Mouse (Mus musculus) embryonic stem cell, embryonic (primary cell): Measurements from ENCODE around the gene Ccnb1.
"Not testable (repeated sequence)": the region's sequence is repeated elsewhere in the genome, so short reads cannot be mapped to it uniquely, and the experiment has no call there.

Source experiments
- CTCF ChIA-PET, 4 experiments: fragments of 300-600 bp in 2 of 4; fragments of 350-600 bp in 2 of 4; sonication (Branson Sonifier 250); formaldehyde crosslinking; loops; one replicate each; lab custom pipeline; 2022; ENCODE audit warnings: inconsistent platforms in 2 of 4; lab: Charles Lee
- POLR2A ChIA-PET, 4 experiments: fragments of 300-600 bp in 2 of 4; fragments of 350-600 bp in 2 of 4; sonication (Branson Sonifier 250); formaldehyde crosslinking; loops; one replicate each; lab custom pipeline; 2022; ENCODE audit warnings: antibody characterized with exemption in 4 of 4, inconsistent platforms in 1 of 4; lab: Charles Lee

The Ccnb1 gene

GRCm38 (mm10) chr13:100786414-100786867 is at the start of gene Ccnb1:
Ccnb1 (minus strand) TSS chr13:100786570.
- CTCF ChIA-PET, result interaction anchor here in 2 of 4 experiments (0.8 to 1.2 kb wide), 2 partner anchors 11 to 48 kb away, joined by 3 read pairs; partner anchors contain the start of gene Cenph (in 1 of the 2)
- POLR2A ChIA-PET, result interaction anchor here (0.6 to 9.4 kb wide), 73 partner anchors 10 to 981 kb away, joined by 3 to 127 read pairs (median 6); partner anchors contain the start of genes Cenph (in 4 of the 4), Cdk7 (in 3 of the 4), Mrps36 (in 3 of the 4) and Slc30a5 (in 2 of the 4)

- ChIA-PET CTCF (interaction anchor here in 2 of 4 experiments (1.0 to 1.4 kb wide), 4 partner anchors 12 to 48 kb away, joined by 3 to 5 read pairs (median 4); no protein-coding TSS in a partner anchor), POLR2A (interaction anchor here in 3 of 4 experiments (0.6 to 5.1 kb wide), 11 partner anchors 8 to 931 kb away, joined by 3 to 30 read pairs (median 8); partner anchors contain the start of genes Ccnb1 (in 1 of the 3) and Cenph (in 1 of the 3))
Observed at GRCm38 (mm10) chr13:100834777-100835176, 48.4 kb upstream of the Ccnb1 start.

GRCm38 (mm10) chr13:100833640-100834002 is 47.3 kb upstream of the Ccnb1 start:
- POLR2A ChIA-PET, result interaction anchor here (0.6 to 5.1 kb wide), 32 partner anchors 8 to 708 kb away, joined by 3 to 30 read pairs (median 4); partner anchors contain the start of genes Ccnb1 (in 2 of the 4), Cenph (in 2 of the 4), Ccdc125 (in 1 of the 4) and Mrps36 (in 1 of the 4)
- CTCF ChIA-PET, result interaction anchor here in 2 of 4 experiments (0.6 to 1.4 kb wide), 8 partner anchors 13 to 890 kb away, joined by 3 to 6 read pairs (median 4); no protein-coding TSS in a partner anchor

GRCm38 (mm10) chr13:100832741-100833639 is 46.6 kb upstream of the Ccnb1 start, which contains the start of gene Slc30a5:
Slc30a5 (minus strand) TSS chr13:100833427.
- ChIA-PET POLR2A (interaction anchor here in 3 of 4 experiments (0.6 to 5.1 kb wide), 34 partner anchors 8 to 707 kb away, joined by 3 to 30 read pairs (median 4); partner anchors contain the start of genes Ccnb1 (in 2 of the 3), Cenph (in 2 of the 3), Mrps36 (in 2 of the 3) and Cdk7 (in 1 of the 3)), CTCF (interaction anchor here in 3 of 4 experiments (0.6 to 1.4 kb wide), 4 partner anchors 14 to 56 kb away, joined by 3 to 5 read pairs (median 4); no protein-coding TSS in a partner anchor)

GRCm38 (mm10) chr13:100832188-100832587 is 45.8 kb upstream of the Ccnb1 start:
- ChIA-PET CTCF (no interaction called here), POLR2A (interaction anchor here in 3 of 4 experiments (0.6 to 5.1 kb wide), 19 partner anchors 10 to 172 kb away, joined by 3 to 30 read pairs (median 4); partner anchors contain the start of genes Ccnb1 (in 2 of the 3), Mrps36 (in 2 of the 3), Cdk7 (in 1 of the 3) and Cenph (in 1 of the 3))

- POLR2A ChIA-PET, result interaction anchor here in 3 of 4 experiments (0.7 to 3.6 kb wide), 12 partner anchors 9 to 115 kb away, joined by 3 to 30 read pairs (median 3); partner anchors contain the start of gene Ccnb1 (in 2 of the 3)
- CTCF ChIA-PET, result interaction anchor here in 1 of 4 experiments (0.7 kb wide), 1 partner anchor 23 kb away, joined by 3 read pairs; no protein-coding TSS in a partner anchor
Observed at GRCm38 (mm10) chr13:100831123-100831522, 44.8 kb upstream of the Ccnb1 start.

- CTCF ChIA-PET, result no interaction called here
- POLR2A ChIA-PET, result interaction anchor here in 2 of 4 experiments (0.9 to 1.6 kb wide), 5 partner anchors 8 to 104 kb away, joined by 3 to 5 read pairs (median 4); partner anchors contain the start of genes Mrps36 (in 1 of the 2) and Slc30a5 (in 1 of the 2)
Observed at GRCm38 (mm10) chr13:100825627-100826410, 39.4 kb upstream of the Ccnb1 start.

- ChIA-PET POLR2A (interaction anchor here in 1 of 4 experiments (0.9 kb wide), 1 partner anchor 9 kb away, joined by 3 read pairs; the partner anchor contains the start of gene Slc30a5), CTCF (no interaction called here)
Observed at GRCm38 (mm10) chr13:100824916-100825315, 38.5 kb upstream of the Ccnb1 start.

- ChIA-PET CTCF (no interaction called here), POLR2A (interaction anchor here in 1 of 4 experiments (2.0 kb wide), 1 partner anchor 40 kb away, joined by 7 read pairs; no protein-coding TSS in a partner anchor)
Observed at GRCm38 (mm10) chr13:100824306-100824705, 37.9 kb upstream of the Ccnb1 start.

GRCm38 (mm10) chr13:100823863-100824262 is 37.5 kb upstream of the Ccnb1 start:
- POLR2A ChIA-PET, result interaction anchor here in 1 of 4 experiments (2.0 kb wide), 1 partner anchor 40 kb away, joined by 7 read pairs; no protein-coding TSS in a partner anchor
- CTCF ChIA-PET, result no interaction called here

GRCm38 (mm10) chr13:100814451-100814850 is 28.1 kb upstream of the Ccnb1 start:
- CTCF ChIA-PET, result no interaction called here
- POLR2A ChIA-PET, result interaction anchor here in 2 of 4 experiments (0.6 to 1.7 kb wide), 4 partner anchors 13 to 28 kb away, joined by 3 to 7 read pairs (median 5); partner anchors contain the start of genes Ccnb1 (in 1 of the 2) and Slc30a5 (in 1 of the 2)

GRCm38 (mm10) chr13:100805776-100806175 is 19.4 kb upstream of the Ccnb1 start:
- ChIA-PET POLR2A (interaction anchor here in 2 of 4 experiments (0.7 to 2.4 kb wide), 12 partner anchors 13 to 107 kb away, joined by 3 to 15 read pairs (median 3); partner anchors contain the start of genes Ccnb1 (in 2 of the 2) and Cenph (in 1 of the 2)), CTCF (interaction anchor here in 1 of 4 experiments (0.6 kb wide), 1 partner anchor 173 kb away, joined by 3 read pairs; no protein-coding TSS in a partner anchor)

- CTCF ChIA-PET, result no interaction called here
- POLR2A ChIA-PET, result interaction anchor here in 2 of 4 experiments (0.8 to 5.6 kb wide), 5 partner anchors 12 to 33 kb away, joined by 3 to 51 read pairs (median 4); partner anchors contain the start of gene Ccnb1 (in 1 of the 2)
Observed at GRCm38 (mm10) chr13:100797171-100797570, 10.8 kb upstream of the Ccnb1 start.

GRCm38 (mm10) chr13:100789083-100789482 is 2.7 kb upstream of the Ccnb1 start:
- POLR2A ChIA-PET, result interaction anchor here in 3 of 4 experiments (0.6 to 9.4 kb wide), 7 partner anchors 9 to 93 kb away, joined by 3 to 127 read pairs (median 4); partner anchors contain the start of genes Mrps36 (in 2 of the 3), Cenph (in 1 of the 3) and Slc30a5 (in 1 of the 3)
- CTCF ChIA-PET, result no interaction called here

GRCm38 (mm10) chr13:100788057-100788456 is 1.7 kb upstream of the Ccnb1 start:
- POLR2A ChIA-PET, result interaction anchor here in 3 of 4 experiments (0.6 to 9.4 kb wide), 17 partner anchors 8 to 243 kb away, joined by 3 to 127 read pairs (median 4); partner anchors contain the start of genes Cenph (in 2 of the 3), Mrps36 (in 2 of the 3), Ccdc125 (in 1 of the 3) and Cdk7 (in 1 of the 3)
- CTCF ChIA-PET, result not testable (repeated sequence)
